Mouse (Mus musculus) kidney, adult 2 months (tissue): ENCODE measurements around the gene Cacna1g.

Experiments
- CTCF ChIP-seq: fragments of 200-500 bp; conservative IDR thresholded peaks from 2 replicates; pipeline ENCODE4 v1.5.1; 2011; ENCODE audit warnings: low read depth, mild to moderate bottlenecking, control low read depth, low read length, moderate library complexity, mixed read lengths; ENCODE audit not compliant: insufficient read depth, insufficient read length
- POLR2A ChIP-seq: fragments of 200-500 bp; IDR thresholded peaks from one replicate; pipeline ENCODE4 v1.6.1; 2011; ENCODE audit warnings: low read depth, low read length, control low read depth

DNA sequence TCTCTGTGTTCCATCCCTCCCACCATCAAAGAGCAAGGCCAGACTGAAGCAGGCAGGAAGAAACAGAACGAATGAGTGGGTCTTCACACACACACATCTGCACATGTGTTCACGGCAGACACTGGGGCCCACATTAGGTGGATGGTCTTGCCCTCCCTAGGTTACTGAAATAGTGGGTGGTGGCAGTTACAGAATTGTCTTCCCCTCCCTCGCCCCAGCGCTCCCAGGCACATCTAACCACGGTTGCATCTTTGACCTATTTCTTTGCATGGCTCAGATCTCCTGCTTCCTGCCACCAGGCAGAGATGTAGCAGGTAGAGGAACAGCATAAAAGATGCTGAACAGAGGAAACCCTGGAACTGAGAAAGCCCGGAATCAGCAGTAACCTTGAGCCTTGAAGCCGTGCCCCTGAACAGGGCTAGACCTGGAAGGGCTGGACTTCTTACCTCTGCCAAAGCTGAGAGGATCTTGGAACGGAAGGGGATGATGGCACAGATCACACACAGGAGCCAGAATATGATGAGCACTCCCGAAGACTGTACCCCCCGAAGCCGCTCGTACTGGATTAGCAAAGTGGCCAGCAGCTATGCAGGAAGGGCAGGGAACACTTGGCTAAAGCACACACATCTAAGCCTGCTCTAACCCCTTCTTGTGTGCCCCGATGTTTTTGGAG, 99.6 kb downstream of the Cacna1g start:
- no peak for TF ChIP-seq CTCF
- no peak for TF ChIP-seq POLR2A
